Mouse (Mus musculus) liver, adult (tissue): ENCODE measurements around the gene Scml2.
"Not testable (repeated sequence)": the region's sequence is repeated elsewhere in the genome, so short reads cannot be mapped to it uniquely, and the experiment has no call there.

ENCODE experiments used
- GATA4 ChIP-seq: IDR thresholded peaks from 2 replicates; pipeline ENCODE4 v1.6.1; 2014; ENCODE audit warnings: mild to moderate bottlenecking, low read length; ENCODE audit not compliant: insufficient replicate concordance

The Scml2 gene

DNA sequence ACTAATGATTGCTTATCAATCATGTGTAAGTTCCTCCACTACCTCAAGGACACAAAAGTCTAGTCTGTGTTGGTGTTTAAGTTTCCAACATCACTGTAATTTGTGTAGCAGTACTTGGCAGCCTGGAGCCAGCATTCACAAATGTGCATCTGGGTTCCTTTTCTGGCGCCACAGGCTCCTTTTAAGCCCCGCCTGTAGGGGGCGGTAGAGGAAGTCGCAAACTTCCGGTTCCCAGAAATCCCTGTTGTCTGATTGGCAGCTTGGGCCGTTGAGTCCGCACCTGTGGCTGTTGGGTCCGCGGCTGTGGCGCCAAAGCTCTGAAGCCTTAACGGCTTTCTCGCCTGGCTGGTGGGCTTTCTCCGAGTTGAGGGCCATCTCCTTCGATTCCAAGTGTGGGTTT lies at the start of gene Scml2:
Scml2 (plus strand) TSS at position 301 of the 400 bp plus-strand sequence.
- TF ChIP-seq GATA4, result not testable (repeated sequence)

DNA sequence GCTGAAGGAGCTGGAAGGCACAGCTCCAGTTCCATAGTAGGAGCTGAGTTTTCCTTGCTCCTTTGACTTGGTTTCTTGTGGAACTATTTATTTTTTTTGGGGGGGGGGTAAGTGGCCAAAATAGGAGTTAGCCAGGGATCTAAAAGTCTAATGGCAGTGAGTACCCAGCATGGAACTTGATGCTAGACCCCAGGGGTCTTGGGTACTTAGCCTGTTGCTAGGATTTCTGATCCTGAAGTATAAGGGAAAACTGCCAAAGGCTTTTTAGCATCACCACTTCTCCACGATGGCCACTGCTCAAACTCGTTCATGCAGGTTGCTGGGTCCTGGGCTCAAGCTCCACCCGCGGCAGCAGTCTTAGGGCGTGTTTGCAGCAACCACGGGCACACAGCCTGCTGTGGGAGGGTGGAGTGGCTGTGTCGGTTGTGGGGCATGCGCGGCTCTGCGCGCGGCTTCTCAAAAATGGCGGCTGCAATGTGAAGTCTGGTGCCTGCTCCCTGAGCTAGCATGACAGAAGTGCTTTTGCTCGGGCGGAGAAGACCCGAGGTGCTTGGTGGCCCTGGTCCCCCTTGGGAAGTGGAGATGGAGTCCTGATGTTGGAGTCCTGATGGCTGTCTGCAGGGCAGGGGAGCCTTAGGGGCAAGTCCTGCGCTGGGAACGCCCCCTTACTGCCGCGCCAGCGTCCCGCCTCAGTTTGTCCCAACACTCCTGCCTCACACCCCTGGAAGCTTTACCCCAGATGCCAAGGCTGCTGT lies 45.5 kb downstream of the Scml2 start:
- TF ChIP-seq GATA4, result no peak

- TF ChIP-seq GATA4, result no peak
Measured at GRCm38 (mm10) chrX:161163069-161163416, 46.0 kb downstream of the Scml2 start.

DNA sequence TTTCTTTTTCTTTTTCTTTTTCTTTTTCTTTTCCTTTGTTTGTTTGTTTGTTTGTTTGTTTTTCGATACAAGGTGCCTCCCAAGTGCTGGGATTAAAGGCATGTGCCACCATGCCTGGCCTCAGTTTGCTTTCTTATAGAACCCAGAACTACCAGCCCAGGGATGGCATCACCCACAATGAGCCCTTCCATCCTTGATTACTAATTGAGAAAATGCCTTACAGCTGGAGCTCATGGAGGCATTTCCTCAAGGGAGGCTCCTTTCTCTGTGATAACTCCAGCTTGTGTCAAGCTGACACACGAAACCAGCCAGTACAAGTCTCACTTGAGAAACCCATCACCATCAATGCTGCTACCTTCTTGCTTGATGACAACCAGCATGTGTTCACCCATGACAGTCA lies 170.2 kb downstream of the Scml2 start, which contains the start of gene Gm15262:
Gm15262 (plus strand) TSS at position 301 of the 400 bp plus-strand sequence.
- TF ChIP-seq GATA4, result not testable (repeated sequence)
